Mouse (Mus musculus) myocyte (in vitro differentiated cells): Measurements from ENCODE around the gene Tnpo3.

Experiments used
- CEBPB ChIP-seq: IDR thresholded peaks from 2 replicates; pipeline ENCODE4 v1.6.1; 2011; ENCODE audit warnings: mild to moderate bottlenecking, moderate library complexity; ENCODE audit not compliant: poor library complexity, insufficient read depth, severe bottlenecking
- E2F4 ChIP-seq: IDR thresholded peaks from one replicate; pipeline ENCODE4 v1.6.1; 2011; ENCODE audit warnings: mild to moderate bottlenecking, control low read depth, moderate library complexity; ENCODE audit not compliant: insufficient read depth
- MAX ChIP-seq: IDR thresholded peaks from one replicate; pipeline ENCODE4 v1.6.1; 2011; ENCODE audit warnings: low read depth, mild to moderate bottlenecking, control low read depth
- MYOD1 ChIP-seq, 3 experiments: IDR thresholded peaks; one replicate each; pipeline ENCODE4 v1.6.1; 2011; ENCODE audit warnings: control low read depth in 2 of 3, low read depth in 2 of 3, mild to moderate bottlenecking in 2 of 3, moderate library complexity in 1 of 3; ENCODE audit not compliant: insufficient read length in 2 of 3, control insufficient read depth in 1 of 3
- MYOG ChIP-seq, 3 experiments: IDR thresholded peaks; one replicate each; pipeline ENCODE4 v1.6.1; 2011; ENCODE audit warnings: control low read depth in 2 of 3, low read depth in 2 of 3, mild to moderate bottlenecking in 2 of 3; ENCODE audit not compliant: insufficient read length in 2 of 3, control insufficient read depth in 1 of 3, insufficient read depth in 1 of 3
- POLR2A ChIP-seq: IDR thresholded peaks from one replicate; pipeline ENCODE4 v1.6.1; 2011; ENCODE audit warnings: low read depth, mild to moderate bottlenecking, control low read depth, moderate library complexity; ENCODE audit not compliant: insufficient read length
- POLR2AphosphoS2 ChIP-seq: IDR thresholded peaks from one replicate; pipeline ENCODE4 v1.6.1; 2011; ENCODE audit warnings: low read depth, control low read depth; ENCODE audit not compliant: insufficient read length
- REST ChIP-seq: IDR thresholded peaks from one replicate; pipeline ENCODE4 v1.6.1; 2011; ENCODE audit warnings: mild to moderate bottlenecking, control low read depth, moderate library complexity; ENCODE audit not compliant: insufficient read depth, insufficient read length
- SRF ChIP-seq: IDR thresholded peaks from one replicate; pipeline ENCODE4 v1.6.1; 2011; ENCODE audit warnings: low read depth; ENCODE audit not compliant: control insufficient read depth, insufficient read length
- TCF12 ChIP-seq: IDR thresholded peaks from one replicate; pipeline ENCODE4 v1.6.1; 2011; ENCODE audit warnings: mild to moderate bottlenecking, control low read depth; ENCODE audit not compliant: poor library complexity, insufficient read depth, severe bottlenecking
- TCF3 ChIP-seq: IDR thresholded peaks from one replicate; pipeline ENCODE4 v1.6.1; 2011; ENCODE audit warnings: low read depth, control low read depth; ENCODE audit not compliant: insufficient read length
- USF1 ChIP-seq: IDR thresholded peaks from one replicate; pipeline ENCODE4 v1.6.1; 2011; ENCODE audit warnings: low read depth, mild to moderate bottlenecking, control low read depth, moderate library complexity

GRCm38 (mm10) chr6:29632552-29633292 is 23.0 kb upstream of the Tnpo3 start:
- TF ChIP-seq POLR2A (no peak), REST (no peak), MAX (no peak), SRF (no peak), TCF12 (no peak), CEBPB (no peak), MYOG (IDR thresholded peaks at IDR 0.05; ENCODE audit: control insufficient read depth in 1 of 3, insufficient read depth in 1 of 3, insufficient read length in 2 of 3, low read depth in 2 of 3) (no peak), E2F4 (no peak), POLR2AphosphoS2 (no peak), USF1 (no peak), TCF3 (no peak), MYOD1 (IDR thresholded peaks at IDR 0.05; ENCODE audit: control insufficient read depth in 1 of 3, insufficient read length in 2 of 3, low read depth in 2 of 3) (no peak)
